Mouse (Mus musculus) intestine, postnatal 0 days (tissue): ENCODE measurements at regions not wholly inside any gene's neighbourhood (a gene's known extent, or its start where the extent isn't known, plus 50 kb on each side); places are given as distances from the start of the nearest gene placed in this dataset.

Source experiments
- ATAC-seq: fragments of 200-750 bp; cut with Nextera tagmentation; 2 replicates; pipeline ENCODE4 v1.8.0; 2017; ENCODE audit warnings: mild to moderate bottlenecking, moderate TSS enrichment, moderate library complexity
- H3K27ac ChIP-seq: fragments of 300-500 bp; sonication (generic); 2 replicates; pipeline ENCODE4 v1.5.1; 2014; ENCODE audit warnings: mild to moderate bottlenecking, low read depth, low read length, moderate library complexity
- H3K27me3 ChIP-seq: fragments of 300-500 bp; sonication (generic); replicated peaks from 2 replicates; pipeline ENCODE4 v1.6.1; 2014; ENCODE audit warnings: low read length, mixed read lengths; ENCODE audit not compliant: control insufficient read depth, insufficient read depth
- H3K36me3 ChIP-seq: fragments of 300-500 bp; sonication (generic); 2 replicates; pipeline ENCODE4 v1.6.1; 2014; ENCODE audit warnings: mild to moderate bottlenecking, moderate library complexity; ENCODE audit not compliant: control insufficient read depth, insufficient read depth
- H3K4me1 ChIP-seq: fragments of 300-500 bp; sonication (generic); replicated peaks from 2 replicates; pipeline ENCODE4 v1.6.1; 2014; ENCODE audit warnings: antibody characterized with exemption, low read length, mixed read lengths; ENCODE audit not compliant: control insufficient read depth, insufficient read depth
- H3K4me2 ChIP-seq: fragments of 300-500 bp; sonication (generic); replicated peaks from 2 replicates; pipeline ENCODE4 v1.6.1; 2014; ENCODE audit warnings: low read depth, mild to moderate bottlenecking, moderate library complexity
- H3K4me3 ChIP-seq: fragments of 300-500 bp; sonication (generic); 2 replicates; pipeline ENCODE4 v1.5.1; 2014; ENCODE audit warnings: low read depth, low read length
- H3K9ac ChIP-seq: fragments of 300-500 bp; sonication (generic); 2 replicates; pipeline ENCODE4 v1.6.1; 2014; ENCODE audit warnings: mild to moderate bottlenecking, low read depth, low read length
- H3K9me3 ChIP-seq: fragments of 300-500 bp; sonication (generic); 2 replicates; pipeline ENCODE4 v1.6.1; 2016; ENCODE audit warnings: mixed run types; ENCODE audit not compliant: control insufficient read depth
- CTCF ChIP-seq: sonication (generic); IDR thresholded peaks from 2 replicates; pipeline ENCODE4 v1.5.1; 2016; ENCODE audit warnings: low read depth, mild to moderate bottlenecking, control low read depth, antibody characterized with exemption, moderate library complexity
- WGBS: fragments of 180-500 bp; shearing (Covaris S2); extraction: QIAGEN DNeasy Blood & Tissue Kit; methylation state at CpG from one replicate; pipeline ENCODE4 v1.1.7; 2014; 5-methylcytosine and 5-hydroxymethylcytosine counted together

GRCm38 (mm10) chr13:52702201-52702611, 119.2 kb downstream of the Syk start:
- Histone ChIP-seq H3K27ac (no peak overlapping the region), H3K9ac (no peak overlapping the region), H3K27me3 (no peaks in the 10 kb centered on the region), H3K9me3 (no peaks in the 10 kb centered on the region), H3K4me3 (no peak overlapping the region), H3K36me3 (no peaks in the 10 kb centered on the region), H3K4me2 (no peak overlapping the region), H3K4me1 (no peaks in the 10 kb centered on the region)
- TF ChIP-seq CTCF, result no peak
- 47% methylated on average over 15 of the region's 15 CpGs for WGBS
- no peak for ATAC-seq

GRCm38 (mm10) chr13:52703401-52704164, 120.6 kb downstream of the Syk start:
- no peaks in the 10 kb centered on the region for H3K36me3 ChIP-seq
- no peak overlapping the region for H3K4me3 ChIP-seq
- no peaks in the 10 kb centered on the region for H3K4me1 ChIP-seq
- no peak for ATAC-seq
- no peak for TF ChIP-seq CTCF
- 65% methylated on average over 12 of the region's 12 CpGs for WGBS
- no peaks in the 10 kb centered on the region for H3K27me3 ChIP-seq
- H3K27ac ChIP-seq, result no peak overlapping the region
- no peak overlapping the region for H3K4me2 ChIP-seq
- H3K9me3 ChIP-seq, result no peaks in the 10 kb centered on the region
- no peak overlapping the region for H3K9ac ChIP-seq

GRCm38 (mm10) chr13:52704673-52705072, 121.7 kb downstream of the Syk start:
- no peaks in the 10 kb centered on the region for H3K36me3 ChIP-seq
- no peaks in the 10 kb centered on the region for H3K9me3 ChIP-seq
- no peak overlapping the region for H3K4me3 ChIP-seq
- no peak for ATAC-seq
- no peak overlapping the region for H3K9ac ChIP-seq
- H3K27ac ChIP-seq, result no peak overlapping the region
- WGBS, result 60% methylated on average over 3 of the region's 3 CpGs
- TF ChIP-seq CTCF, result no peak
- no peaks in the 10 kb centered on the region for H3K4me1 ChIP-seq
- H3K4me2 ChIP-seq, result no peak overlapping the region
- H3K27me3 ChIP-seq, result no peaks in the 10 kb centered on the region

- Histone ChIP-seq H3K4me3 (no peak overlapping the region), H3K4me2 (no peak overlapping the region), H3K27me3 (no peaks in the 10 kb centered on the region), H3K9ac (no peak overlapping the region), H3K36me3 (no peaks in the 10 kb centered on the region), H3K27ac (no peak overlapping the region), H3K4me1 (no peaks in the 10 kb centered on the region), H3K9me3 (no peaks in the 10 kb centered on the region)
- no peak for TF ChIP-seq CTCF
- ATAC-seq, result no peak
- WGBS, result 49% methylated on average over 5 of the region's 5 CpGs
Measured at GRCm38 (mm10) chr13:52709580-52709979, 126.6 kb downstream of the Syk start.

GRCm38 (mm10) chr13:52711713-52712369, 128.9 kb downstream of the Syk start:
- no peak overlapping the region for H3K9ac ChIP-seq
- H3K36me3 ChIP-seq, result no peaks in the 10 kb centered on the region
- H3K4me3 ChIP-seq, result no peak overlapping the region
- H3K4me2 ChIP-seq, result no peak overlapping the region
- ATAC-seq, result peak; percentile 53
- TF ChIP-seq CTCF, result peak; percentile 96
- H3K4me1 ChIP-seq, result no peaks in the 10 kb centered on the region
- no peaks in the 10 kb centered on the region for H3K27me3 ChIP-seq
- H3K9me3 ChIP-seq, result no peaks in the 10 kb centered on the region
- H3K27ac ChIP-seq, result no peak overlapping the region
- WGBS, result 22% methylated on average over 9 of the region's 9 CpGs

- WGBS, result 86% methylated on average over 6 of the region's 6 CpGs
Measured at GRCm38 (mm10) chr13:52721463-52721862, 138.5 kb downstream of the Syk start.

More at GRCm38 (mm10) chr13:52721463-52721862, 138.5 kb downstream of the Syk start:
- no peak for ATAC-seq
- TF ChIP-seq CTCF, result no peak
- H3K9ac ChIP-seq, result no peak overlapping the region
- no peak overlapping the region for H3K27ac ChIP-seq
- H3K9me3 ChIP-seq, result no peaks in the 10 kb centered on the region
- no peak overlapping the region for H3K4me3 ChIP-seq
- no peaks in the 10 kb centered on the region for H3K4me1 ChIP-seq
- no peaks in the 10 kb centered on the region for H3K36me3 ChIP-seq
- H3K27me3 ChIP-seq, result no peaks in the 10 kb centered on the region
- no peak overlapping the region for H3K4me2 ChIP-seq
